Mouse (Mus musculus): ENCODE data around the gene Arv1. TPM values are rescaled to one million over a fixed set of nuclear protein-coding genes. Genes with fewer than 3 reads are reported as not detected.

Gene Arv1
- polyA plus RNA-seq, 1 experiment from 2014 or later, result 22.5 TPM

DNA sequence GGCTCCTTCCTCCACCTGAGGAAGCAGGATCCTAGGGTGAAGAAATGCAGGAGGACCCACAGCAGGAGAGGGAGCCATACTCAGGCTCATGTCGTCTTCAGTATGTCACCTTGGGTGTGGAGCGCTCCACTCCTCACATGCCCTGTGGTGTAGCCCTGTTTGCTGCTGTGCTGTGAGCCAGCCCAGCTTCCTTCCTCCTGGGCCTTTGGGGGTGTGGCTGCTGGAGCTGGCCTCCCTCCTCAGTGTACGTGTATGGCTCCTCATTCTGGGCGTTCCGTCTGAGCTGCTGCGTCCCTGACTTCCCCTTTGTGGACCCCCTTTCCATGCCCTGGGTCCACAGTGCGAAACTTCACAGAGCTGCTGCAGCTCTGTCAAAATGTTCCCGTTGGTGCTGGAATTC lies 10.9 kb downstream of the Arv1 start:
- no peak for ATAC-seq (ENCODE audit: insufficient read depth, low FRiP score, low read depth)
- H3K36me3 ChIP-seq, result peaks cover 52% of the 10 kb centered on the region
- WGBS, result 84% methylated on average over 8 of the region's 8 CpGs

DNA sequence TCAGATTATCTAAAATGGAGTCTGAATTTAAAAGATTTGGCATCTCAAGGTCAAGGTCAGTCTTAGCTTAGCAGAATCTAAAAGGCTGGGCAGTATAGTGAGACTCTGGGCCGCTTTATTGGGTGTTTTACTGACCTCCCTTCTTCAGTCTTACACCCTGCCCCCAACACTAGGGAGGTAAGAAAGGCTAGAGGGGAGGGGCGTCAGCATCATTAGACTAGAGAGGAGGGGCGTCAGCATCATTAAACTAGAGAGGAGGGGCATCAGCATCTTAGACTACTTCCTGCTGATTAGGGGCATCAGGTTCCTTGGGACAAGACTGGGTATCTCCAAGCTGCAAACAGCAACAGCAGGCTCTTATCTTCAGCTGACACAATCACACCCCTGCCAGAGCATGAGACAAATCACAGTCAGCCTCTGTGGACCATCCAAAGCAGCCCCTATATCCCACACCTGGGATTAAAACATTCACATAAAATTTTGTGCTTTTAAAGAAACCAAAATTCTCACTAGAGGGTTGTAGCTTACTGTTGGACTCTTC lies 13.5 kb downstream of the Arv1 start:
- ATAC-seq (ENCODE audit: insufficient read depth, low FRiP score, low read depth), result no peak
- Histone ChIP-seq H3K36me3 (peaks cover 44% of the 10 kb centered on the region), H3K27me3 (replicated peaks) (no peaks in the 10 kb centered on the region), H3K4me1 (no peaks in the 10 kb centered on the region), H3K27ac (no peak overlapping the region), H3K9me3 (no peaks in the 10 kb centered on the region), H3K4me2 (no peak overlapping the region), H3K9ac (no peak overlapping the region), H3K4me3 (replicated peaks) (no peak overlapping the region)
- WGBS, result 75% methylated on average over 3 of the region's 3 CpGs

More for the DNA sequence above, 10.9 kb downstream of the Arv1 start:
- Histone ChIP-seq H3K9me3 (no peaks in the 10 kb centered on the region), H3K27me3 (replicated peaks) (no peaks in the 10 kb centered on the region), H3K4me1 (no peaks in the 10 kb centered on the region), H3K4me2 (no peak overlapping the region), H3K9ac (no peak overlapping the region), H3K27ac (no peak overlapping the region), H3K4me3 (replicated peaks) (no peak overlapping the region)

DNA sequence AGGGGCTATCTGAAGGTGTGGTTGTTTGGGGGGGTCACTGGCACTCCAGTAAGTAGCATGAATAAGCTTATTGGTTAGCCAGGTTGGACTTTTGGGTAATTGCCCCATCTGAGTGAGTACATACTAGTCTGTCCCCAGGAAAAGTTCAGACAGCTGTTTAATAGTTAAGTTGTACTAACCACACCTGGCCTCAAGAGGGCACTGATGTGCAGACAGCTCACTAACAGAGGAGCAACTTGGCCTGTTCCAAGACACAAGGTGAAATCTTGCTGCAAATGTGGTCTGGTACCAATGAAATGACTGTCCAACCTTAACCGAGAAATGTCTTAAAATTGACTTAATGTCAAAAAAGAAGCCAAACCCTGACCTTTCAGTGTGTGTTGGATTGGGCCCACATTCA lies 17.3 kb downstream of the Arv1 start:
- no peak for ATAC-seq (ENCODE audit: insufficient read depth, low FRiP score, low read depth)
- H3K4me1 ChIP-seq, result no peaks in the 10 kb centered on the region
- peaks cover 8% of the 10 kb centered on the region; the same call in 1 of the 2 replicates for H3K36me3 ChIP-seq
- H3K9ac ChIP-seq, result no peak overlapping the region
- H3K9me3 ChIP-seq, result no peaks in the 10 kb centered on the region
- H3K4me2 ChIP-seq, result no peak overlapping the region
- H3K27ac ChIP-seq, result no peak overlapping the region
- WGBS, result 77% methylated on average over 1 of the region's 1 CpGs
- H3K27me3 ChIP-seq (replicated peaks), result no peaks in the 10 kb centered on the region
- no peak overlapping the region for H3K4me3 ChIP-seq (replicated peaks)

DNA sequence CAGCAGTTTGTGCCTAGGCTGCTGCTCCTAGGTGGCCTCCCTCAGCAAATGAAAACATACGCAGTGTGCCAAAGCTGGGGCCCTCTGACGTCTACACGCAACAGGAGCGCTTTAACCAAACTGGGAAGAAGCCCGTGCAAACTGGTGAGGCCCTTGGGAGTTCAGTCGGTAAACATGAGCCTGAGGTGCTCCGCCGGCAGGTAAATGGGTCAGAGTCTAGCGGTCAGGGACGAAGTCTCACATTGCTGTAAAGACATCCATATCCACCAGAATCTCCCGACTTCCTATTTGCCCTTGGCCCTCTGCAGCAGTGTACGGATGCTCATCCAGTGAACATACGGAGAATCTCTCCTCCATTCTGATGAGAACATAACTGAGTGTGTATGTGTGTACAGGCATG lies 24.7 kb downstream of the Arv1 start:
- H3K27ac ChIP-seq, result no peak overlapping the region

DNA sequence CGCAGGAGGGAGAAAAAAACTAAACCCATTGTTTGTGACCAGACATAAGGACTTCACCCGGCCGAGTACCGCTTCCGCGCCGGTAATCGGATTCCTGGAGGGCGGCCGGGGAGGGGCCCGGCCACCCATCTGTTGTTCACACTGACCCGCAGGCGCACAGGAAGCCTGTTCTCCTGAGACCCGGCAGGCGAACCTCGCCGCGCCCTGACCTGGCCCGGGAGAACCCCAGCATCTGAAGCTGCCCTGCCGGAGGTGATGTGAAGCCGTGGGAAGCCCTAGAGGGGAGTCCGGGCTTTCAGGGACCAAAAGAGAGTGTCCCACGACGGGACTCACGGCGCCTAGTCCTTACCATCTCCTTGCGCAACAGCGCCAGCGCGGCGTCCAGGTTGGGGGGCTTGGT lies 29.3 kb downstream of the Arv1 start:
- H3K4me2 ChIP-seq, result peak overlapping the region; percentile 97
- no peak overlapping the region for H3K27ac ChIP-seq
- ATAC-seq (ENCODE audit: insufficient read depth, low FRiP score, low read depth), result no peak
- peak overlapping the region; percentile 34 for H3K9ac ChIP-seq
- H3K36me3 ChIP-seq, result no peaks in the 10 kb centered on the region
- peaks cover 32% of the 10 kb centered on the region for H3K4me1 ChIP-seq
- peak overlapping the region; percentile 62 for H3K4me3 ChIP-seq (replicated peaks)
- H3K9me3 ChIP-seq, result no peaks in the 10 kb centered on the region
- peaks cover 20% of the 10 kb centered on the region; the same call in 1 of the 2 replicates for H3K27me3 ChIP-seq (replicated peaks)
- WGBS, result under 1% methylated on average over 31 of the region's 31 CpGs

More for the DNA sequence above, 24.7 kb downstream of the Arv1 start:
- ATAC-seq (ENCODE audit: insufficient read depth, low FRiP score, low read depth), result no peak
- Histone ChIP-seq H3K27me3 (replicated peaks) (peaks cover 15% of the 10 kb centered on the region; the same call in 1 of the 2 replicates), H3K9me3 (no peaks in the 10 kb centered on the region), H3K4me1 (peaks cover 10% of the 10 kb centered on the region), H3K36me3 (no peaks in the 10 kb centered on the region), H3K9ac (no peak overlapping the region), H3K4me2 (no peak overlapping the region), H3K4me3 (replicated peaks) (no peak overlapping the region)
- WGBS, result 55% methylated on average over 13 of the region's 13 CpGs

DNA sequence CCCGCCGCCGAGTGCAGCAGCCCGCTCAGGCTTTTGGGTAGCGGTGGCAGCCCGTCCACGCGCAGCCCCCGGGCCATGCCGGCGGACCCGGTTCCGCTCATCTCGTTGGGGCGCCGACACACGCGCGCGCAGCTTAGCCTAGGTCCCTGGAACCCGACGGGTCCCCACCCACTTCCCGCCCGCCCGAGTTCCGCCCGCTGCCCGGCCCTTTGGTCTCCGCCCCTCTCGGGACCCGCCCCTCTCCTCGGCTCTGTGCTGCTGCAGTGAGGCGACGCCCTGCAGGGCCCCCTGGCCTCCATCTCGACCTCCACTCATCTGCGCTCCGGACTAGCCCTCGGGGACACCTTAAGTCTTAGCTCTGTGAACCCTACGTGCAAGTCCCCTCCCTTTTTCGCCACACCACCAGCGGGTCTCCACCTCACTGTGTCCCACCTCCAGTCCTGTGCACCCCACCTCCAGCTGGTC lies 29.8 kb downstream of the Arv1 start, which contains the start of gene Fam89a:
Fam89a (minus strand) TSS at position 124 of the 465 bp plus-strand sequence.
- peaks cover 32% of the 10 kb centered on the region for H3K4me1 ChIP-seq
- H3K27me3 ChIP-seq (replicated peaks), result peaks cover 20% of the 10 kb centered on the region; the same call in 1 of the 2 replicates
- no peak within 1 kb of the TSS for H3K27ac ChIP-seq
- peak within 1 kb of the TSS; percentile 97 for H3K4me2 ChIP-seq
- ATAC-seq (ENCODE audit: insufficient read depth, low FRiP score, low read depth), result peak; percentile 73
- under 1% methylated on average over 41 of the region's 41 CpGs for WGBS
- peak within 1 kb of the TSS; percentile 34 for H3K9ac ChIP-seq
- H3K4me3 ChIP-seq (replicated peaks), result peak within 1 kb of the TSS; percentile 62
- no peaks in the 10 kb centered on the region for H3K36me3 ChIP-seq
- no peaks in the 10 kb centered on the region for H3K9me3 ChIP-seq

DNA sequence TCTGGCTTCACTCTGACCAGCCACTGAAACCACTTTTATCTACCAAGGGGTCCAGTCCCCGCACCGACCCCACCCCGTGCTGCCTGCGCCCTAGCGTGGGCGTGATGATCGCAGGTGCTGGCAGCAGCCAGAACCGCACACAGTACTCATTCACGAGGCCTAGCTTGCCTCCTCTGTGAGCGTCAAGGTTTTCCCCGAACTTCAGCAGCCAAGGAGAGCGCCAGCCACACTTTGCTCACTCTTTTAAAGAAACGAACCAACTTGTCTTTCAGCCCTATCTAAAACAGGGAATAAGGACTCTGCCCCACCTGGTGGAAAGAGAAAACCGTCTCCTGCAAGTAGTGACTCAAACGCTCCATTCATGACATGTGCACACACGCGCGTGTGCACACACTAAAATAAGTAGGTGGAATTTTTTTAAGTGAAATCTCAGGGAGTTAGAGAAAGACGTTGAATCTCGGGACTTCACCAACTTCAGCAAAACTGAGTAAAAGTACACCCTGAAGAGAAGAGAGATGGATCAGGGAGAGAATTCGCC lies 30.5 kb downstream of the Arv1 start:
- WGBS, result 45% methylated on average over 21 of the region's 21 CpGs
- H3K4me3 ChIP-seq (replicated peaks), result no peak overlapping the region
- H3K9me3 ChIP-seq, result no peaks in the 10 kb centered on the region
- H3K36me3 ChIP-seq, result no peaks in the 10 kb centered on the region
- H3K4me2 ChIP-seq, result peak overlapping the region; percentile 97
- no peak overlapping the region for H3K9ac ChIP-seq
- peaks cover 32% of the 10 kb centered on the region for H3K4me1 ChIP-seq
- peaks cover 20% of the 10 kb centered on the region; the same call in 1 of the 2 replicates for H3K27me3 ChIP-seq (replicated peaks)
- H3K27ac ChIP-seq, result no peak overlapping the region
- ATAC-seq (ENCODE audit: insufficient read depth, low FRiP score, low read depth), result no peak

DNA sequence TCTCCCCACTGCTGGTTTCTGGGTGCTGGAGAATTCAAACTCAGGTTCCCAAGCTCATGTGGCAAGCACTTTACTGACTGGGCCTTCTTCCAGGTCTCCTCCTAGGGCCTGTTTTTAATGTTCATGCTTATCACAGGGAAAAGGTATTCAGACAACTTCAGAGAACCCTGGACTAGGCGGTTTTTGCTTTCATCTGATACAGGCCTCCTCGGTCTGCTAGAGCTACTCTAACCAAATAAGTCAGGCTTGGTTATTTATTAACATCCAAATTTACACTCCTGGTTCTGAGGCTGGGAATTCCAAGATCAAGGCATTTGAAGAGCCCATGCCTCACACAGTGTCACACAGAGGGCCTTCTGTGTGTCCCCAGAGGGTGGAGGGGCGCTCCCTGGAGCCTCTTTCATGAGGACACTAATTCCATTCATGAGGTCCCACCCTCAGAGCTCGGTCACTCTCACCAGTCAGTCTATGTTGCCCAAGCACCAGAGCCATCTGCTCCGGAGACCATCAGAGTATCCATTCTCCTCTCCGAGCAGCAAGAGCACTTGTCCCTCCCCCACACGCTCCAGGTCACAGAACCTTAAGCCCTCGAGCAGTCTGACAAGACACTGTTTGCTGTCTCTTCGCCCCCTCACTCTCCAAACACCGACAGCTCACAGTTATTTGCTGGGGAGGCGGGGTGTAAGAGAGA lies 32.3 kb downstream of the Arv1 start:
- no peak overlapping the region for H3K27ac ChIP-seq
- H3K9ac ChIP-seq, result no peak overlapping the region
- H3K4me1 ChIP-seq, result peaks cover 32% of the 10 kb centered on the region
- WGBS, result 15% methylated on average over 11 of the region's 11 CpGs
- peaks cover 20% of the 10 kb centered on the region; the same call in 1 of the 2 replicates for H3K27me3 ChIP-seq (replicated peaks)
- no peaks in the 10 kb centered on the region for H3K9me3 ChIP-seq
- no peaks in the 10 kb centered on the region for H3K36me3 ChIP-seq
- ATAC-seq (ENCODE audit: insufficient read depth, low FRiP score, low read depth), result peak; percentile 29; the same call in 1 of the 2 replicates
- peak overlapping the region; percentile 21; the same call in 1 of the 2 replicates for H3K4me2 ChIP-seq
- no peak overlapping the region for H3K4me3 ChIP-seq (replicated peaks)

DNA sequence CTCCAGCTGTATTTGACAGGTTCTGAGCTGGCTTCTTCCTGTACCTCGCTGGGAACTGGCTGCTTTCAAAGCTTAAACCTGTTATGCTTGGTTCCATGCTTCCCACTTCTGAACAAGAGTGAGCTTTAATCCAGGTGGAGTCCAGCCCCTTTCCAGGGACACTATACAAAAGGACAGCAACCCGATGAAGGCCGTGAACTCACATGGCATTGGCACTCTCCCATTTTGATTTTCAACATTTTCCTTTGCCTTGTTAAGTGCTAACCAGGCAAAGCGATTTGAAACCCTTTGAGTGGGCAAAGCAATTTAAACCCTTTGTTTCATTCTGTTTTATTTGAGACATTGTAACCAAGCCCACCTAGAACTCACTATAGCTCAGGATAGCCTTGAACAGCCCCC lies 32.9 kb downstream of the Arv1 start:
- no peak overlapping the region for H3K9ac ChIP-seq
- no peak overlapping the region for H3K27ac ChIP-seq
- WGBS, result 35% methylated on average over 4 of the region's 4 CpGs
- no peak for ATAC-seq (ENCODE audit: insufficient read depth, low FRiP score, low read depth)
- no peaks in the 10 kb centered on the region for H3K9me3 ChIP-seq
- H3K4me3 ChIP-seq (replicated peaks), result no peak overlapping the region
- H3K4me1 ChIP-seq, result peaks cover 32% of the 10 kb centered on the region
- H3K27me3 ChIP-seq (replicated peaks), result peaks cover 20% of the 10 kb centered on the region; the same call in 1 of the 2 replicates
- H3K4me2 ChIP-seq, result peak overlapping the region; percentile 21; the same call in 1 of the 2 replicates
- no peaks in the 10 kb centered on the region for H3K36me3 ChIP-seq

DNA sequence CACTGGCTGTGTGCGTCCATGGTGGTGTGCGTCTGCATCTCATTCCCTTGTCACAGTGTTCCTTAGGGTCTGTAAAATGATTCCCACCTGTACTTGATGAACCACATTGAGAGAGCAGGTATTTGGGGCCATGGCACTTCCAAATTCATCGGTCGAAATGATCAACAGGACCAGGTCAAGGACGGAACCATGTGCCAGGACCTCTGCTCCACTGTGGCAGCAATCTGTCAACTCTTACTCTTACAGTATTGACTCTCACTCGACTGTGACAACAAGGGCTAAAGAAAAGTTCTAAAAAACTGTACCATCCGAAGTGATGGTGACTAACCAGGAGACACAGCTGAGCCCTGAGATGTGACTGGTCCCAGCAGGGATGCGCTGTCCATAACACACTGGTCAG lies 33.5 kb downstream of the Arv1 start:
- Histone ChIP-seq H3K27me3 (replicated peaks) (peaks cover 16% of the 10 kb centered on the region; the same call in 1 of the 2 replicates), H3K9ac (no peak overlapping the region), H3K4me2 (no peak overlapping the region), H3K4me3 (replicated peaks) (no peak overlapping the region), H3K27ac (no peak overlapping the region), H3K36me3 (no peaks in the 10 kb centered on the region), H3K4me1 (peaks cover 32% of the 10 kb centered on the region), H3K9me3 (no peaks in the 10 kb centered on the region)
- 68% methylated on average over 8 of the region's 8 CpGs for WGBS
- ATAC-seq (ENCODE audit: insufficient read depth, low FRiP score, low read depth), result no peak

DNA sequence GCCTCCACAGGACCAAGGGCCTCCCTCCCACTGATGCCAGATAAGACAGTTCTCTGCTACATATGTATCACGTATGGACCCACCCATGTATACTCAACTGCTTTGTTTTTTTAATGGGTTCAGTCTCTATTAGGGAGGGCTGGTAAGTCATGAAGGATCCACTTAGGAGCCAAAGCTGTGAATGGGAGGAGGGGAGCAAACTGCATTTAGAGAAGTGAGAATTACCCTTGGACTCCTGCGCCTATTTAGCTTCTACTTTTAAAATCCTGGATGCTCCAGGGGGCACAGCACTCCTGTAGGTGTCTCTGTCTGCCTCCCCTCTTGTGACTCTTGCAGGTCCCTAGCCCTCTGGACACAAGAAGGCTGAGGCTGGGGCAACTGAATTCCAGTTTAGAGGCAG lies 34.2 kb downstream of the Arv1 start:
- ATAC-seq (ENCODE audit: insufficient read depth, low FRiP score, low read depth), result no peak
- 74% methylated on average over 2 of the region's 2 CpGs for WGBS
- H3K9ac ChIP-seq, result no peak overlapping the region

DNA sequence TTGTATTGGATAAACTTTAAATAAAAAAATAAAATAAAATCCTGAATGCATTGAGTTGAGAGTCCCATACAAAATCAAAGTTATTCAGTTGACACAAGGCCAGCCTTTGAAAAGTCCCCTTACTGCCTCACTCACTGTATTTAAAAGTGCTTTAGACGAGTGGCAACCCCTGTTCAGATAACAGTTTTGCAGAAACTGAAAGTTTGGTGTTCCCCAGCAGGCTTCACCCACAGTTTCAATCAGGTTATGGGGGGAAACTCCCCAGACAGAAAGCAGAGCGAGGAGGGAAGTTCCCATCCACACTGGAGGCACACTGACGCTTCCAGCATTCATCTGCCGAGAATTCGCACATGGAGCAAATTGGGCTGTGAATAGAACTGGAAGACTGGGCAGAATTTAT lies 34.7 kb downstream of the Arv1 start:
- Histone ChIP-seq H3K27ac (no peak overlapping the region), H3K36me3 (no peaks in the 10 kb centered on the region), H3K9me3 (no peaks in the 10 kb centered on the region), H3K9ac (no peak overlapping the region), H3K4me2 (no peak overlapping the region), H3K4me1 (peaks cover 23% of the 10 kb centered on the region), H3K4me3 (replicated peaks) (no peak overlapping the region), H3K27me3 (replicated peaks) (0 out of 2 replicates have a peak, but pooled peaks cover 5% of the 10 kb centered on the region)
- WGBS, result 79% methylated on average over 5 of the region's 5 CpGs
- no peak for ATAC-seq (ENCODE audit: insufficient read depth, low FRiP score, low read depth)

More for the DNA sequence above, 34.2 kb downstream of the Arv1 start:
- Histone ChIP-seq H3K9me3 (no peaks in the 10 kb centered on the region), H3K4me3 (replicated peaks) (no peak overlapping the region), H3K27me3 (replicated peaks) (0 out of 2 replicates have a peak, but pooled peaks cover 9% of the 10 kb centered on the region), H3K27ac (no peak overlapping the region), H3K4me1 (peaks cover 26% of the 10 kb centered on the region), H3K36me3 (no peaks in the 10 kb centered on the region), H3K4me2 (no peak overlapping the region)

All from stomach, embryonic 15.5 days (tissue).